Mouse (Mus musculus) layer of hippocampus, postnatal 10 days (tissue): Measurements from ENCODE around the gene Il15ra. TPM values are rescaled to one million over a fixed set of nuclear protein-coding genes. Genes with fewer than 3 reads are reported as not detected.
"Not testable (repeated sequence)": the region's sequence is repeated elsewhere in the genome, so short reads cannot be mapped to it uniquely, and the experiment has no call there.

Experiments used
- DNase-seq, 2 experiments: peaks; one replicate each; pipeline ENCODE4 v3.0.0; 2021; ENCODE audit warnings: low spot score in 2 of 2
- total RNA-seq, 2 experiments: library from RNA; stranded (reverse); gene quantifications; 2 replicates each; pipeline ENCODE4 v1.2.3; 2021

The Il15ra gene
- total RNA-seq, 2 experiments from 2014 or later = 5.5 to 5.7 TPM

DNA sequence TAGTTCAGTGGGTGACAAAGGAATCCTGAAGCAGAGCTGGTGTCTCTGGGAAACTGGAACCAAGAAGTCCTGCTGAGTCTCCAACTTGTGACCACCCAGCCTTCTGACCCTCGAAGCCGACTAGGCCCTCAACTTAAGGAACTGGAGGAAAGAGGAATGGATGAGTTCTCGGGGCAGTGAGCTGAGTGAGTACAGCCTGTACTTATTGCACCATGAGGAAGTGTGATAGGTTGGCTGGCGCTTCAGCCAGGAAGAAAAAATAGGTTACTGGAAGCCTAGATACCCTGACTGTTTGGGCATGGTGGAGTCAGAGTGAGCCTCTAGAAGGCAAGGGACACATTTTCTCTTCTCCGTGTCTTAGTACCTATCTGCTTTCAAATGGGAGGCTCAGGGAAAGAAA, 3.4 kb downstream of the Il15ra start:
- DNase-seq = no peak

DNA sequence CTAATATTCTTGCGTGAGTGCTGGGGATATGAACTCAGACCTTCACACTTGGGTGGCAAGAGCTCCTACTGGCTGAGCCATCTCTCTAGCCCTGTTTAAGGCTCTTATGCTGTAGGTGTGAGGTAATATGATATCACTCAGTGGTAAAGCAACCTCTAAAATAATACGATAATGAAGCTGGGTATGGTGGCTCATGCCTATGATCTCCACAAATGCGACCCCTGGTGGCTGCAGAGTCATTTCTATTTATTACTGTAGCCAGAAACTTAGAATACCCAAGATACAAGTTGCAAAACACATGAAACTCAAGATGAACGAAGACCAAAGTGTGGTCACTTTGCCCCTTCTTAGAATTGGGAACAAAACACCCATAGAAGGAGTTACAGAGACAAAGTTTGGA, 5.0 kb downstream of the Il15ra start:
- DNase-seq = not testable (repeated sequence)

DNA sequence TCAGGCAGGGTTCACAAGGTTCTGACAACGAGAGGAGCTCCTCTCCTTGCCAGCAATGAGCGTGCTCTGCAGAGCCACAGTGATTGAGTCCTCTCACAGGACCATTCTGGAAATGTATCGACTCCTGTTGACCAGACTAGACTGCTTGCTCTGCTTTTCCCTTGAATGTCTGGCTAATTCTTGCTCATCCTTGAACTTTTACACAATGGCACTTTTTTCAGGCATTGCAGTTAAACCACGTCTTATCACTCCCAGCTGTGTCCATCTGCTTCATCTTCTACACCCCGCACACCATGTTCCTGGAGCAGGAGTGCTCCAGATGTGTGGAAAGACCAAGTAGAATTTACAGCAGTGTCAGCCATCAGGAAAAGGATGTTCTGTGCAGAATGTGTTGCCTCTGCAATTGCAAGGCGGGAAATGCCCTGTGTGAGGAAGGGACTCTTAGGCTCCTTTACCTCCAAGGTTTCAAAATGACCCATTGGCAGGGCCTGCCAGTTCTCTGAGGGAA, 7.4 kb downstream of the Il15ra start:
- no peak for DNase-seq

DNA sequence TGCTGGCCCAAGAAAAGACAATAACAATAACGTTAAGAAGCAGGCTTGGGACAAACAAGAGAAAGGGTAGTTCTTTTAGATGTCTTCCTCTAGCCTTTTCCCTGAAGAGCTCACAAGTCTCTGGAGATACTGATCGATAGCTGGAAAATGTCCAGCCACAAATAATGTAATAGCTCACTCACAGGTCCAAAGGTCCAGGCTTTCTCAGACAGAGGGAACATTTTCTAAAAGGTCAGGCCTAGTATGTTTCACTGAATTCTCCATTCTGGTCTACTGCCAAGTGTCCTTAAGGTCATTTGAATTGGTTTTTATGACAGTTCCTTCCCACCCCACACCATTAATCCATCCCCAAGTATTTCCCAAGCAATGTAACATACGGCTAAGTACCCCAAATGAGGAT, 7.9 kb downstream of the Il15ra start:
- no peak for DNase-seq

DNA sequence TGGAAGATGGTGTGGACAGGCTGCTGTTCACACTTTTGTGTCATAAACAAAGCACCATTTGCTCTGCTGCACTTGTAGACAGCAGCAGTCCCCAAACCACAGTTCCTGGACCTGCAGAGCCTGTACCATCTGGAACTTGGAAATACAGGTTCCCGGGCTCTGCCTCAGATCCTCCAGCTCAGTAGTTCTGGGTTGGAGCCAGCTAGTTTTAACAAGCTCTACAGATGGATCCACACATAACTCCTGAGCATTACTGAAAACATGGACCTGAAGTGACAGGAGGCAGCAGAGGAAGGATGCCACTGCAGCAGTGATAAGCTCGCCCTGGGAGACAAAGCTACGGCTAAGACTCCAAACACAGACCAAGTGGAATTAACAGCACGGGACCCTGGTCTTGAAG, 9.4 kb downstream of the Il15ra start:
- DNase-seq = peak; percentile 4 to 17

DNA sequence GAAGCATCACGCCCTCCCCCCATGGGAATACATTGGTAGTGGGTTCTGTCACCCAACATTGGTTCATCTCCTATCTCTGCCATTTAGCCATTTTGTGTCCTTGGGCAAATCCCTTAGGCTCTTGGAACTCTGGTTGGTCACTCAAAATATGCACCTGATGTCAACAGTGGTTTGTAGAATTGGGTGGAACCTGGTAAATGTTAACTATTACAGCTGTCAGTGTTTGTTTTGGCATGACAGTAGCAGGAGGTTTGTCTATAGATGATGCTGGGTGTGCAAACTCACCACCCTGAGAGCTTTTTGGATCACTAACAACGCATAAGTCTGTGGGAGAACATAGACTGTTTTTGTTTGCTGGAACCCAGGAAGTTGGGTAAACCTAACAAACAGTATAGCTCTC, 13.5 kb downstream of the Il15ra start:
- no peak for DNase-seq

DNA sequence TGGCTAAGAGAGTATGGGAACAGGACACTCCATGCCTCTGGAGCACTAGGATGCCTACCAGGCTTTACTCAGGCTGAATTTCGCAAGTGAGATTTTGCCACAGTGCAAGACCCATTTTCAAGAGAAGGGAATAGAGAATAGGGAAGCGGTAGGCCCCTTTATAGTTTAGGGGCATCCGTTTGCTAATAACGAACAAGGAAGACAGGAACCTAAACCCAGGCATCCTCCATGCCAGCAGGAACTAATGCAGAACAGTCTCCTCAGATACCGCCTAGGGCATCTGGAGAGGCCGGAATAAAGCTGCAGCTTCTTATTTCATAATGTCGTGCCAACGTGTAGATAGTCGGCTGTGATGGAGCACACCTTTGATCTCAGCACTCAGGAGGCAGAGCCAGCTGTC, 17.5 kb downstream of the Il15ra start:
- no peak for DNase-seq

DNA sequence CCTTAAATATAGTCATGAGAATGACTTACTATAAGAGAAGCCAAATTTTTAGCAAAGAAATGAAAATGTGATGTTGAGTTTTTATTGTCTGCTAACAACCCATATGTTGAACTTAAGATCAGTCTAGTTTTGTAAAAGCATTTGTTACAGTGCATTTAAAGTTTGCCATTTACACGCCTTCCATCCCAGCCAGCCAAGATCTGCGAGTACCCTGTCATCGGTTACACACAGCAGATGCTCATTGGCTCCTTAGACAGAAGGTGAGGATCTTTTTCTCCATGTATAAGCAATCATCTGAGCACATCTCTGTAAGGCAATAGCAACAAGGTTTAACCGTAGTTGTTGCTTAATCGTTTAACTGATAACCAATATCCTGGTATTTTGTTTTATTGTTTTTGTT, 22.5 kb downstream of the Il15ra start:
- no peak for DNase-seq

DNA sequence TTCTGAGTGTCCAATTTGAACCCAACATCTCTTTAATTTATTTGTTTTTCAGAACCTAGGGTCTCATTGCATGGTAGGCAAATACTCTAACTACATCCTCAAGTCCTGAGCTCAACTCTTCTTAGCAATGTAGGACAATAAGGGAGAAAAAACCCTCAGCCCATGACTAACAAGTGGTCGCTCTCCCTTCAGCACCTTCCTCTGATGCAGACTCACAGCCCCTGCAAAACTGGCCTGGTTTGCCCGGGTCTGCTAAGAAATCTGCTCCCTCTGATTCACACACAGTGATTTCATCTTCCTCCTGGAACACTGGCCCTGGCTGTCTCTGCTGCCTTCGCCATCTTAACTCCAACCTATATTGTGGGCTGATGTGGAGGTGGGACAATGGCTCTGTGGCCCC, 24.0 kb downstream of the Il15ra start:
- DNase-seq = no peak

DNA sequence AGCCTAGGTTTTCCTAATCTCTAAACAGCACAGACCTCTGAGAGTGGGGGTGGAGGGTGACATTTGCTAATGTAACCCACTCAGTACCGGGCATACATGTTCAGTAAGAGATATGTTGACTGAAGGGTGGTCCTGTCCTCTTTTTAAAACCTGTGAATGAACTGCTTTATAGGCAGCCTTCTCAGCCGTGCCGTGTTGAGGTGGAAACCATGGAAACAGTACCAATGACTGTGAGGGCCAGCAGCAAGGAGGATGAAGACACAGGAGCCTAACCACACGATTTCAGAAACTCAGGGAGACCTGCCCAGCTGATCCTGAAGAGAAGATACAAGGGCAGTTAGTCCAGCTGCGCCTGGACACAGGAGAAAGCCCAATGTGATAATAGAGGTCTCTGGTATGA, 27.9 kb downstream of the Il15ra start:
- no peak for DNase-seq

DNA sequence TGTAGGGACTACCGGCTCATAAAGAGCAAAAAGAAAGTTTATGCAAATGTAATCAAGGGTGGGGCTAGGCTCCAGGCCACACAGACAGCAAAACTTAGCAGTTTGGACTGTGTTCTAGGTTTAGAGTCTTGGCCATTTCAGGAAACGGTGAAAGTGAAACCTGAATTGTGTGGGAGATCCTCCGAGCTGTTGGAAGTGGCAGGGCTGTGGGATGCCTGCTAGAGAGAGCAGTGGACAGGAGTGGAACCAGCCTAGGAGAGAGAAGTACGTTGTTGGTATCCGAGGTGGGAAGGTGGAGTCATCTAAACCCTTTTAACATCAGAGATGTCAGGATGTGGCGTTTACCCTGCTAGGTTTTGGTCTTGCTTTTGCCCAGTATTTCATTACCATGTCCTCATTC, 30.8 kb downstream of the Il15ra start:
- no peak for DNase-seq

DNA sequence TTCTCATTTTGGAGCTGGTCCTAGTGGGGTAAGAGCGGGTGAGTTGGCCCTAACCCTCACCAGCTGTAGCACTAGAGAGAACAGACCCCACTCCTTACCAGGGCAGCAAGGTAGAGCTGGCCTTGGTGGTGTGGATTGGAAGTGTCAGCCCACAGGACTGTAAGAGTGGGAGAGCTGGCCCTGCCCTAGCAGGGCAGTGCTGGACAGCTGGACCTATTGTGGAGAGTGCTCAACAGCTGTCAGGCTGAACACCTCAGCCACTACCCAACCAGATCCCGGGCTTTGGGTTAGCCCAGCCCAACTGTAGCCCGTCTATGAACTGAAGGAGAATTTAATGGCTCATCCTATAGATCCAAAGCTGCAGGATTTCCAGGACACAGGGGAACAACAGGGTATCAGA, 33.7 kb downstream of the Il15ra start:
- DNase-seq = no peak

DNA sequence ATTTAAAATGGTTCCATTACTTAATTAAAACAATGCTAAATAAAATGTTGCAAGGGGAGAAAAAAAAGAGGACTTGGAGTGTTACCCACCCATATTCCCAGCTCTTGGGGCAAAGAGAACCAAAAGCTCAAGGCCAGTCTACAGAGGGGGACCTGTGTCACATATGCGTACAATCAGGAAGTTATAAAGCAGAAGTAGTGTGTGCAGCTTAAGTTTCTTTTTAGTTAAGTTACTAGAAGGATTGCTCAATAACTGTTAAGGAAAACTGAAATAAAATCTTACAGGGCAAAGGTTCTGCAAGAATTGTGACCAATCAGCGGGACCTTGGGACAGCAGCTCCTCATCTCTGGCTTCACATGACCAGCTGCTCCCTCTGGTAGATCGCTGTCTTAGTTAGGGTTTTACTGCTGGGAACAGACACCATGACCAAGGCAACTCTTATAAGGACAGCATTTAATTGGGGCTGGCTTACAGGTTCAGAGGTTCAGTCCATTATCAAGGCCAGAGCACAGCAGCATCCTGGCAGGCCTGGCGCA, 34.5 kb downstream of the Il15ra start:
- DNase-seq = no peak

DNA sequence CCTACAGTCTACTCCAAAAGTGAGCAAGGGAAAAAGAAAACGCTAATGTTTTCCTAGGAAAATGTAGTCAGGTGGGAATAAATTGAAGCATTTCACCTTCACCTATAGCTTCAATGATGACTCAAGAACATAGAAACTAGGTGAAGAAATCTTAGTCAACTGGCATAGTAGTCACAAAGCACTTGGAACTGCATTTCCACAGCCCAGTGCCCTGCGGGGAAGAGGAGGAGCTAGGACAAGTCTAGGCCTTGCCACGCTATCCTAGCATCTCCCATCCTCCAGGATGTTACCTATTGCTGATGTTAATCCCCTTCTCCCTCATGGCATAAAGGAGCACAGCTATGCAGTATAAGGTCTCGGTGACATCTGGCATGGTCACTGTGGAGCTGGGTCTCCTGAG, 57.5 kb downstream of the Il15ra start:
- no peak for DNase-seq

DNA sequence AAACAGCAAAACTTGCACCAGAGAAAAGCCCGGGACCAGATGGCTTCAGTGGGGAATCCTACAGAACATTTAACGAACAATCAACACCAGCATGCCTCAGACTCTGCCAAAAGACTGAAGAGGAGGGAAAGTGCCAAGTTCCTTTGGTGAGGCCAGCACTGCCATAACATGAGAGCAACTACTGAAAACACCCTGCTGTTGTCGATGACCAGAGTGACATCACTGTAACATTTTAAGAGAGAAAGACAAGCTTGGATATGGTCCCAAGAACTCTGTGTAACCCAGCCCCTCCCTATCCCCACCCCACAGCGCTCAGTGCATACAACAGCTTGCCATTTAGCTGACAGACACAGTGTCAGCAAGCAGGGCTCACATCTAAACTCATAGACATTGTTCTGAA, 60.6 kb downstream of the Il15ra start:
- DNase-seq = peak; percentile 33 to 34

DNA sequence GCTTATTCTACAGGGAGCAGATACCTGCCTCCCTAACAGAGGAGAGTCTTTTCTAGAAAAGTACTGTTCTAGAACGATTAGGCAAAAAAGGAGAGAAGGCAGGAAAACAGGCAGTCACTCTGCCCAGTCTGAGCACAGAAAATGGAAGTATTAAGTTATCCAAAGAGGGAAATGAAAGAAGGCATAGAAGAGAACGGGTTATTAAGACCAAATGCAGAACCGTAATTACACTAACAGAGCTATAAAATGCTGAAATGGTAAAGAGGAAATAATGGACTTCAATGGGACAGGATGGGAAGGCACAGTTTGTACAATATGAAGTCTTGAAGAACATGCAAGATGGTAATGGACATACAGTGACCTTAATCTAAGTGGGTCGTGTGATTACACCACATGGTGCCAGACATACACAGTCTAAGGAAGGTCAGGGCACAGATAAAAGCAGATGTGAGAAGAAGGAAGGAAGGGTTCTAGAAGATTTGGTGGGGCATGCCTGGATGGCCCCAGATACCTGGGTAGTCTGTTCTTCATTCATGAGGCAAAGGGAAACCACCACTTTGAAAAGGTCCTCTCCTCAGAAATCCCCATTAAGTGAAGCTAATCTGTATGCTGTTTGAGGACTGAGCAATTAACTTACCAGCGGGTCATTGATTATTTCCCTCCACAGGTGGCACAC, 61.5 kb downstream of the Il15ra start:
- no peak for DNase-seq

DNA sequence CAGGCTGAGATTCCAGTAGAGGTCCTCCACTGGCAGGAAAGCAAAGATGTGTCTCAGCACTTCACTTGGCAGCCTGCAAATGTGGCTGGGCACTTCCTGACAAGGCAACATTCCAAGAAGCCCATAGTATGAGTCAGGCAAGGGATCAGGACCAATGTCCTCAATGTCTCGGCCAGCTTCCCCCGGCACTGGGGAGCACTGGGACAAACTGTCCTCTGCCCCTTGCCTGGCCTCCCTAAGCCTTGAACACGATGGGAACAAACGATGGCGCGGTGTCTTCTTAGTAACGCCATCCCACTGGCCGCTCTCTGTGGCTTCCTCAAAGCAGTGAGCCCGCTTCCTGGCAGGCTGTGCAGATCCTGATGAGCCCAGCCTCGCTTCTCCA, 62.1 kb downstream of the Il15ra start:
- DNase-seq = no peak

DNA sequence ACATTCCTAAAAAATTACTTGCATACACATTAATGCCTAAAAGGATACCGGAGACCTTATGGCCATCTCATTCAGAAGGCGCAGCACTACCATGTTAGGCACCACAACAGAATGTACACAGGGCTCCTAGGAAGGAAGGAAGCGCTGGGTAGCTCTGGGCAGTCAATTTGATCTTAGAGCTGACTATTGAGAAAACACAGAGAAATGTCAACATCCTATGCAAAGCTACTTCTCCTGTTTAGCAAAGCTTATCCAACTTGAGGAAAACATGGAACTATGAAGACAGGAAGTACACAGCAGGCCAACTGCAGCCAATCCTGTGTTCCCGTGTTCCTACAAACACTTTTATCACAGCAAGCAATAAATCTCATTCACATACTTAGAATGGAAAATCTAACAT, 66.6 kb downstream of the Il15ra start:
- no peak for DNase-seq

DNA sequence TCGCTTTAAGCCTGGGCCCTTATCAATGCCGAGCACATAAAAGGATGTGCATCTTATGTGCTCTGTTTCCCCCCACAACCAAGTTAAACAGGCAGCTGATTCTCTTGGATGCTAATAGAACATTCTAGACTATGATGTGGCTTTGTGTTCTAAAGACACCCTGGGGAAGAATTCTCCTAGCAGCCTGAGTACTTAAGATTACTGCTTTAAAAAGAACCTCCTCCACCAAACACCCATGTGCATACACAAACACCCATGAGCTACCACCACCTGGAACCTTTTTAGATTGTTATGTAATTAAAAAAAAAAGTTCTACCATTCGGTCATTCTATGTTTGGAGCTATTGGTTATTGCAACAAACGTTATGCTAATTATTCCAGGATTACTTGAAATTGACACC, 67.3 kb downstream of the Il15ra start:
- no peak for DNase-seq

DNA sequence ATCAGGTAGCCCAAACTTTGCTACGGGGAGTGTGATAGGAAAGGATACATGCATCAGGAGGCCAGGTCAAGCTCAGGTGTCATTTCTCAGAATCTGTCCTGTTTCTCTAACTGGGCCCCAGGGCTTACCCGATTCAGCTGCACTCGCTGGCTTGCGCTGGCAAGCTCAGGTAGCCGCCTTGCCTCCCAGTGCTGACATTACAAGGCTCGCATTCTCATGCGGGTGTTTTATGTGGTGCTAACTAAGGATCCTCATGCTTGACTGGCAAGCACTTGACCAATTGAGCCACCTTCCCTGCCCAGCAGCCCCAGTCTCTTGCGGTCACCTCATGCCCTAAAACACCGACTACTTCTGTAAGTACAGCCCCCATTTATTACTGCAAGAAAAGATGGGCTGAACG, 69.3 kb downstream of the Il15ra start:
- DNase-seq = no peak

DNA sequence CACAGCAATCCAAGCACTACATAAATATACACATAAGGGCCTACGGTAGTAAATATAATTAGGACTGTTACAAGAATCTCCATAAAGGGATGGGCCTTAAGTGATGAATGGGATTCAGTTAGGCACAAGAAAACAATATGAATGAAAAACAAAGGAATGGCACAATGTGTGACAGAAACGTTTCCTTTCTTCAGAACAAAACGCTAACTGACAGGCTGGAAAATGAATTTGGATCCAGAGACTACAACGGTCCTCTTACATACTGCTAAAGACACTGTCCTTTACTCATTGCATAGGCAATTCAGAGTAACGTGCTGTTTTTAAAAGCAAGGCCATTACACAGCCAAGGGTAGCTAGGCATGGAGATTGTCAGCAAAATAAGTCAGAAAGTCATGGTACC, 70.0 kb downstream of the Il15ra start:
- no peak for DNase-seq

DNA sequence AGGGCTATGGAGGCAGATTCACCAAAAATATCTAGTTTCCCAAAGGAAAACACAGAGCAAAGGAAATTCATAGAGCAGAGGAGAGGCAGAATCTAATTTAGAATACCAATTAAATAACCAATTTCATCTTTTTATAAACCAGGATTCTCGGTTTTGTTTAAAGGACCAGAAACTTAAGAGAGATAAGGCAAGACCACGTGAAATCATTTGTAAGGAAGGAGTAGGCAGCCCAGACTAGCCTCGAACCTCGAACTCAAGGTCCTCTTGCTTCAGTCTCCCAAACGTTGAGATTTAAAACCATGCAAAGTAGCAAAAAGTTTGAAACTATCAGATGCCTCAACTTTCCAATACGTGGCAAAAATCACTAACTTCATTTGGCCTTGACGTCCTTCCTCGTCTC, 71.3 kb downstream of the Il15ra start:
- no peak for DNase-seq
